21 mouse cellular contexts compared by ENCODE assay signal in genomic region chr17:32106358-32106757, GRCm38 (mm10).
A peak's percentile ranks its signal among the peaks of the same experiment; 100 is the strongest.
DNase-seq lines count a peak whose midpoint lies in the region; ATAC-seq lines count a peak whose summit lies in the region.
"Had no signal": no experiment of that assay in that cellular context is flagged by ENCODE, and none has a peak within 500 bp of the region (broad histone marks: within the 10 kb centered on the region; RNA-seq: fewer than 3 reads in every experiment).

No protein-coding gene starts in this region.

- DNase-seq in embryonic facial prominence, embryonic 14.5 days (ENCODE audit: low spot score) = peak; percentile 63
- DNase-seq in embryonic facial prominence, embryonic 10.5 days (ENCODE audit: low spot score) = no peak
- DNase-seq in kidney, postnatal 4 days = peak; percentile 27 to 50
- no peak for DNase-seq in kidney, adult 18-20 months
- peak; percentile 3 for DNase-seq in neural tube, embryonic 11.5 days (ENCODE audit: low spot score)
- DNase-seq: adrenal gland, postnatal 10 days; B cell, adult 2 months; cerebellum, adult 11 months; cerebellum, adult 8-10 months; cerebellum, postnatal 14 days; embryo, embryonic 11 days; gastrocnemius, adult 2 months; gastrocnemius, postnatal 25 days had no signal

- H3K27me3 ChIP-seq in embryonic facial prominence, embryonic 14.5 days (replicated peaks; ENCODE audit: control insufficient read depth, insufficient read depth, low read length) = 0 out of 2 replicates have a peak, but pooled peaks cover 4% of the 10 kb centered on the region
- H3K27me3 ChIP-seq in embryonic facial prominence, embryonic 10.5 days (replicated peaks; ENCODE audit: low read depth, poor library complexity, severe bottlenecking) = peaks cover 30% of the 10 kb centered on the region
- H3K27me3 ChIP-seq in neural tube, embryonic 11.5 days (ENCODE audit: control insufficient read depth, insufficient read depth, low read length) = no peaks in the 10 kb centered on the region
- H3K27me3 ChIP-seq in neural tube, embryonic 15.5 days (replicated peaks) = peaks cover 1% of the 10 kb centered on the region; the same call in 1 of the 2 replicates
- H3K27me3 ChIP-seq in forebrain, embryonic 16.5 days (replicated peaks; ENCODE audit: control insufficient read depth, insufficient read depth, low read length) = no peaks in the 10 kb centered on the region

- no peak overlapping the region for H3K27ac ChIP-seq in embryonic facial prominence, embryonic 14.5 days (replicated peaks; ENCODE audit: low read depth, low read length)
- H3K27ac ChIP-seq in embryonic facial prominence, embryonic 10.5 days (replicated peaks) = no peak overlapping the region
- no peak overlapping the region for H3K27ac ChIP-seq in neural tube, embryonic 11.5 days (ENCODE audit: low read depth, low read length)
- H3K27ac ChIP-seq in neural tube, embryonic 15.5 days (replicated peaks) = no peak overlapping the region
- H3K27ac ChIP-seq in forebrain, embryonic 16.5 days (ENCODE audit: low read length) = no peak overlapping the region
- H3K27ac ChIP-seq: embryonic facial prominence, embryonic 12.5 days; forebrain, embryonic 12.5 days; gastrocnemius, adult 2 months; hindbrain, embryonic 10.5 days had no signal

- WGBS in embryonic facial prominence, embryonic 14.5 days = 57% methylated on average over 2 of the region's 2 CpGs
- WGBS in embryonic facial prominence, embryonic 10.5 days = 78% methylated on average over 2 of the region's 2 CpGs
- 76% methylated on average over 2 of the region's 2 CpGs for WGBS in neural tube, embryonic 11.5 days
- 72% methylated on average over 2 of the region's 2 CpGs for WGBS in neural tube, embryonic 15.5 days
- WGBS in forebrain, embryonic 16.5 days = 79% methylated on average over 2 of the region's 2 CpGs

- H3K4me1 ChIP-seq in embryonic facial prominence, embryonic 14.5 days (ENCODE audit: control insufficient read depth, insufficient read depth, low read length) = 0 out of 2 replicates have a peak, but pooled peaks cover 3% of the 10 kb centered on the region
- peaks cover 28% of the 10 kb centered on the region for H3K4me1 ChIP-seq in embryonic facial prominence, embryonic 10.5 days
- no peaks in the 10 kb centered on the region for H3K4me1 ChIP-seq in neural tube, embryonic 11.5 days (ENCODE audit: control insufficient read depth, insufficient read depth, low read length)
- no peaks in the 10 kb centered on the region for H3K4me1 ChIP-seq in neural tube, embryonic 15.5 days
- no peaks in the 10 kb centered on the region for H3K4me1 ChIP-seq in forebrain, embryonic 16.5 days (replicated peaks; ENCODE audit: control insufficient read depth, insufficient read depth, low read length)
- H3K4me1 ChIP-seq: forebrain, embryonic 12.5 days had no signal

- no peaks in the 10 kb centered on the region for H3K36me3 ChIP-seq in embryonic facial prominence, embryonic 14.5 days (ENCODE audit: control insufficient read depth, insufficient read depth, low read length)
- no peaks in the 10 kb centered on the region for H3K36me3 ChIP-seq in embryonic facial prominence, embryonic 10.5 days (replicated peaks)
- H3K36me3 ChIP-seq in neural tube, embryonic 11.5 days (ENCODE audit: control insufficient read depth, insufficient read depth, low read length) = no peaks in the 10 kb centered on the region
- no peaks in the 10 kb centered on the region for H3K36me3 ChIP-seq in neural tube, embryonic 15.5 days
- H3K36me3 ChIP-seq in forebrain, embryonic 16.5 days (ENCODE audit: control insufficient read depth, insufficient read depth) = no peaks in the 10 kb centered on the region
- H3K36me3 ChIP-seq: embryonic facial prominence, embryonic 12.5 days; forebrain, embryonic 12.5 days; heart, embryonic 12.5 days; hindbrain, embryonic 10.5 days had no signal

- no peak overlapping the region for H3K4me3 ChIP-seq in embryonic facial prominence, embryonic 14.5 days (ENCODE audit: low read depth, low read length)
- H3K4me3 ChIP-seq in embryonic facial prominence, embryonic 10.5 days = no peak overlapping the region
- no peak overlapping the region for H3K4me3 ChIP-seq in neural tube, embryonic 11.5 days (ENCODE audit: low read depth, low read length)
- H3K4me3 ChIP-seq in neural tube, embryonic 15.5 days (replicated peaks) = no peak overlapping the region
- H3K4me3 ChIP-seq in forebrain, embryonic 16.5 days (replicated peaks; ENCODE audit: low read length) = no peak overlapping the region
- H3K4me3 ChIP-seq: embryonic facial prominence, embryonic 12.5 days; forebrain, embryonic 12.5 days; gastrocnemius, adult 2 months; heart, embryonic 12.5 days; hindbrain, embryonic 10.5 days had no signal

- no peak overlapping the region for H3K4me2 ChIP-seq in embryonic facial prominence, embryonic 14.5 days (ENCODE audit: low read depth, low read length)
- H3K4me2 ChIP-seq in neural tube, embryonic 11.5 days (ENCODE audit: low read depth) = no peak overlapping the region
- no peak overlapping the region for H3K4me2 ChIP-seq in neural tube, embryonic 15.5 days
- H3K4me2 ChIP-seq in forebrain, embryonic 16.5 days (ENCODE audit: low read length) = no peak overlapping the region
- H3K4me2 ChIP-seq: embryonic facial prominence, embryonic 12.5 days; forebrain, embryonic 12.5 days; heart, embryonic 12.5 days had no signal

- no peak for ATAC-seq in embryonic facial prominence, embryonic 14.5 days (ENCODE audit: low read depth)
- no peak for ATAC-seq in neural tube, embryonic 11.5 days (ENCODE audit: insufficient read depth, low FRiP score, low TSS enrichment)
- ATAC-seq in neural tube, embryonic 15.5 days (ENCODE audit: low FRiP score) = no peak
- ATAC-seq in forebrain, embryonic 16.5 days = no peak
- ATAC-seq: CD4-positive, CD25-positive, alpha-beta regulatory T cell, adult 4 months had no signal

- H3K9ac ChIP-seq in embryonic facial prominence, embryonic 14.5 days (ENCODE audit: low read depth, low read length) = no peak overlapping the region
- no peak overlapping the region for H3K9ac ChIP-seq in neural tube, embryonic 11.5 days (ENCODE audit: low read length)
- no peak overlapping the region for H3K9ac ChIP-seq in neural tube, embryonic 15.5 days (replicated peaks)
- H3K9ac ChIP-seq in forebrain, embryonic 16.5 days (replicated peaks; ENCODE audit: low read depth, low read length) = no peak overlapping the region
- H3K9ac ChIP-seq: embryonic facial prominence, embryonic 12.5 days; forebrain, embryonic 12.5 days; heart, embryonic 12.5 days had no signal

- no peaks in the 10 kb centered on the region for H3K9me3 ChIP-seq in embryonic facial prominence, embryonic 14.5 days (ENCODE audit: control insufficient read depth, low read length)
- no peaks in the 10 kb centered on the region for H3K9me3 ChIP-seq in embryonic facial prominence, embryonic 10.5 days
- H3K9me3 ChIP-seq in neural tube, embryonic 11.5 days (ENCODE audit: control insufficient read depth, low read length) = no peaks in the 10 kb centered on the region
- H3K9me3 ChIP-seq in neural tube, embryonic 15.5 days (replicated peaks) = no peaks in the 10 kb centered on the region
- no peaks in the 10 kb centered on the region for H3K9me3 ChIP-seq in forebrain, embryonic 16.5 days (ENCODE audit: control insufficient read depth, low read length)
- H3K9me3 ChIP-seq: embryonic facial prominence, embryonic 12.5 days; forebrain, embryonic 12.5 days; G1E; heart, embryonic 12.5 days; hindbrain, embryonic 10.5 days had no signal

Comparison
In these comparisons a context has a peak if more than half of its experiments do, and no peak if none do; other contexts are left out.
1. DNase-seq: peak in embryonic facial prominence, embryonic 14.5 days (single experiment), kidney, postnatal 4 days (2 of 2) and neural tube, embryonic 11.5 days (single experiment); none in embryonic facial prominence, embryonic 10.5 days (single experiment) and kidney, adult 18-20 months (single experiment).